Comparison of ENCODE assay signal across 8 mouse cellular contexts in the genomic region with DNA sequence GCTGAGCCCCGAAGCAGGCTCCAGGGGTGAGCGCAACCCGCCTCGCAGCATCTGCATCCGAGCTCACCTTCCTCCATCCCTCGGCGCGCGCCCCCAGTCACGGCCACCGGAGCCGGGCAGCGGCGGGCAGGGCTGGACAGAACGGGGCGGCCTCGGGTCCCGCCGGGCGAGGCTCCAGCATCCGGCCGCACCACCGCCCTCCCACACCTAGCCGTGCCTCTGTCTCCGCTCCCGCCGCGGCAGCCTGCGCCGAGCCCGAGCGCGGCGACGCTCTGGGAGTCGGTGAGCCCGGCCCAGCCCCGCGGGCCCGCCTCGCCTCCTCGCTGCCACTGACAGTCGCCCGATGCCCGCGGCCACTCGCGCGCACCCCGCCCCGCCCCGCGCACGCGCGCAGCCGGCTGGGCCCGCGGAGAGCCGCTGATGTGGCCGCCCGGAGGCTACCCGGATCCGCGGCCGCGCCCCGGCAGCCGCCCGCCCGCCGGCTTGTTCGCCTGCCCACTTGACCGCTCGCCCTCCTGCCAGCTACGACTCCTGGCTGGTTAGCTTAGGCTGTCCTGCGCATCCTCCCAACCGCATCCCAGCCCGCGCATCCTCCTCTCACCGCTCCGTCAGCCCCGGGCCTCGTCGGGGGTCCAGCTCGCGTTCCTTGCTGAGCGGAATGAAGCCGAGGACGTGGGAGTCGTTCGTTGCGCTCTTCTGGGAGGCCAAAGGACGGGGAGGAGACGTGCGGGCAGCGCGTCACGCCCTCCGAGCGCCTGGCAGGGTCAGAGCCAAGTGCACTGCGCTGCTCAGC. TPM values are rescaled to one million over a fixed set of nuclear protein-coding genes. Genes with fewer than 3 reads are reported as not detected.
DNase-seq lines count a peak whose midpoint lies in the region; ATAC-seq lines count a peak whose summit lies in the region.

A gene (minus strand): TSS at position 724 of the 793 bp plus-strand sequence.

- no peak within 1 kb of the TSS for H3K27ac ChIP-seq in intestine, embryonic 16.5 days (ENCODE audit: low read length)
- no peak within 1 kb of the TSS; the same call in 1 of the 2 replicates for H3K27ac ChIP-seq in midbrain, embryonic 11.5 days (ENCODE audit: low read depth, low read length)

- under 1% methylated on average over 99 of the region's 102 CpGs for WGBS in intestine, embryonic 16.5 days
- under 1% methylated on average over 96 of the region's 102 CpGs for WGBS in midbrain, embryonic 11.5 days

- H3K27me3 ChIP-seq in intestine, embryonic 16.5 days (replicated peaks; ENCODE audit: control insufficient read depth, insufficient read depth, low read length): peaks cover 22% of the 10 kb centered on the region
- H3K27me3 ChIP-seq in midbrain, embryonic 11.5 days (ENCODE audit: control insufficient read depth, insufficient read depth, low read length): peaks cover 27% of the 10 kb centered on the region

- peaks cover 8% of the 10 kb centered on the region for H3K4me1 ChIP-seq in intestine, embryonic 16.5 days (ENCODE audit: control insufficient read depth, insufficient read depth, low read length)
- peaks cover 5% of the 10 kb centered on the region for H3K4me1 ChIP-seq in midbrain, embryonic 11.5 days (ENCODE audit: control insufficient read depth, insufficient read depth, low read length)

- no peaks in the 10 kb centered on the region for H3K9me3 ChIP-seq in intestine, embryonic 16.5 days (ENCODE audit: control insufficient read depth, low read length)
- H3K9me3 ChIP-seq in midbrain, embryonic 11.5 days (ENCODE audit: control insufficient read depth, low read length): no peaks in the 10 kb centered on the region

- DNase-seq in thymus, adult 18-20 months: peak; percentile 15 to 23
- no peak for DNase-seq in thymus, postnatal 25 days
- peak; percentile 55 for DNase-seq in embryo, embryonic 9.5 days (ENCODE audit: extremely low spot score)
- DNase-seq in left cerebral cortex, postnatal 4 days: peak; percentile 63
- DNase-seq in midbrain, embryonic 11.5 days (ENCODE audit: low spot score, missing footprints): peak; percentile 96
- peak; percentile 75 for DNase-seq in right cerebral cortex, postnatal 4 days

- intact Hi-C loops in left cerebral cortex, postnatal 4 days (cut with DNase I): no loop called here

- ATAC-seq in granulocyte monocyte progenitor cell, adult 5-6 weeks (replicated peaks; ENCODE audit: poor library complexity, severe bottlenecking): peak; percentile 70
- peak; percentile 90 for ATAC-seq in intestine, embryonic 16.5 days
- ATAC-seq in midbrain, embryonic 11.5 days (ENCODE audit: low FRiP score): peak; percentile 90

- H3K4me2 ChIP-seq in intestine, embryonic 16.5 days (ENCODE audit: low read depth, low read length): peak within 1 kb of the TSS; percentile 99
- peak within 1 kb of the TSS; percentile 93 for H3K4me2 ChIP-seq in midbrain, embryonic 11.5 days

- no peaks in the 10 kb centered on the region for H3K36me3 ChIP-seq in intestine, embryonic 16.5 days (ENCODE audit: control insufficient read depth, insufficient read depth, low read length)
- no peaks in the 10 kb centered on the region for H3K36me3 ChIP-seq in midbrain, embryonic 11.5 days (ENCODE audit: control insufficient read depth, insufficient read depth, low read length)

- H3K4me3 ChIP-seq in intestine, embryonic 16.5 days (ENCODE audit: low read length): peak within 1 kb of the TSS; percentile 62
- peak within 1 kb of the TSS; percentile 59 for H3K4me3 ChIP-seq in midbrain, embryonic 11.5 days (ENCODE audit: low read depth, low read length)

- peak within 1 kb of the TSS; percentile 68 for H3K9ac ChIP-seq in intestine, embryonic 16.5 days (ENCODE audit: low read depth, low read length)
- H3K9ac ChIP-seq in midbrain, embryonic 11.5 days (ENCODE audit: low read length): peak within 1 kb of the TSS; percentile 67

RNA-seq across cellular contexts. Expression of the gene that starts here (rescaled TPM):
- total RNA-seq in granulocyte monocyte progenitor cell, adult 5-6 weeks (2014; fragmentation: Nextera tagmentation): 0.09 TPM in 1 of 2 replicates, not detected in the other
- not detected in 2 replicates for total RNA-seq in granulocyte monocyte progenitor cell, adult 5-6 weeks (2017)
- polyA plus RNA-seq in intestine, embryonic 16.5 days (2015; fragmentation: Nextera tagmentation; extraction: Ambion mirVana): 0.71 and 1.2 TPM in 2 replicates
- 10 to 100 TPM; 32.5 to 38.7 TPM for total RNA-seq in left cerebral cortex, postnatal 4 days (2021)
- 1.5 and 1.7 TPM in 2 replicates for polyA plus RNA-seq in midbrain, embryonic 11.5 days (2014; fragmentation: Nextera tagmentation; extraction: Ambion mirVana)

Comparison
In these comparisons a context has a peak if more than half of its experiments do, and no peak if none do; other contexts are left out.
1. RNA of the gene that starts here (total RNA-seq): 32.5 to 38.7 TPM in left cerebral cortex, postnatal 4 days; 0.09 TPM in granulocyte monocyte progenitor cell, adult 5-6 weeks; every median in the first group is over 10 times any median in the second.
2. Peak in ATAC-seq in granulocyte monocyte progenitor cell, adult 5-6 weeks; RNA of the gene not detected or under 1 TPM.
3. Peak in every context shown above with its lines, with median percentiles within 50 percentile points of each other: ATAC-seq.